In genomic region chr7:19051161-19051560, GRCm38 (mm10) we compare ENCODE assay signal across 28 mouse cellular contexts. TPM values are rescaled to one million over a fixed set of nuclear protein-coding genes. Genes with fewer than 3 reads are reported as not detected.
DNase-seq lines count a peak whose midpoint lies in the region; ATAC-seq and TF ChIP-seq lines count a peak whose summit lies in the region.
"Had no signal": no experiment of that assay in that cellular context is flagged by ENCODE, and none has a peak within 500 bp of the region (broad histone marks: within the 10 kb centered on the region; RNA-seq: fewer than 3 reads in every experiment).

No protein-coding gene starts in this region.

- no peak for TF ChIP-seq POLR2A in MEL (IDR thresholded peaks at IDR 0.05; ENCODE audit: control insufficient read depth in 1 of 2, insufficient read depth in 1 of 2, low read depth in 1 of 2, low read length in 2 of 2, poor library complexity in 1 of 2)

- peak; percentile 46 for DNase-seq in gastrocnemius, adult 2 months
- no peak for DNase-seq in gastrocnemius, postnatal 10 days
- no peak for DNase-seq in heart, embryonic 10.5 days (ENCODE audit: low spot score)
- DNase-seq in heart, postnatal 4 days: no peak
- DNase-seq in liver, embryonic 11.5 days (ENCODE audit: low spot score): no peak
- DNase-seq in liver (no peak), MEL (ENCODE audit: low read depth, low spot score) (no peak)
- DNase-seq: adrenal gland, postnatal 10 days; adrenal gland, postnatal 36 days; cerebellum, adult 18-20 months; cerebellum, adult 9-10 months; gastrocnemius, postnatal 25 days had no signal

- no peaks in the 10 kb centered on the region for H3K79me2 ChIP-seq in MEL (ENCODE audit: control insufficient read depth, insufficient read depth, low read length, poor library complexity)

- no peak overlapping the region for H3K4me3 ChIP-seq in gastrocnemius, adult 2 months
- H3K4me3 ChIP-seq in heart, embryonic 10.5 days: no peak overlapping the region
- H3K4me3 ChIP-seq in liver, embryonic 11.5 days (ENCODE audit: low read depth, low read length): no peak overlapping the region
- no peak overlapping the region for H3K4me3 ChIP-seq in MEL (ENCODE audit: control insufficient read depth in 1 of 2, insufficient read depth in 1 of 2, low read depth in 2 of 2, low read length in 2 of 2)
- H3K4me3 ChIP-seq: forebrain, embryonic 10.5 days; forebrain, embryonic 13.5 days; hindbrain, embryonic 10.5 days; hindbrain, embryonic 13.5 days had no signal

- H3K9me3 ChIP-seq in heart, embryonic 10.5 days: no peaks in the 10 kb centered on the region
- H3K9me3 ChIP-seq in liver, embryonic 11.5 days (ENCODE audit: control insufficient read depth, low read length): no peaks in the 10 kb centered on the region
- no peaks in the 10 kb centered on the region for H3K9me3 ChIP-seq in MEL (replicated peaks; ENCODE audit: insufficient read depth, low read length)
- H3K9me3 ChIP-seq: forebrain, embryonic 10.5 days; forebrain, embryonic 13.5 days; hindbrain, embryonic 10.5 days; hindbrain, embryonic 13.5 days had no signal

- H3K4me2 ChIP-seq in liver, embryonic 11.5 days: no peak overlapping the region
- H3K4me2 ChIP-seq: forebrain, embryonic 13.5 days; heart, embryonic 11.5 days; hindbrain, embryonic 13.5 days had no signal

- WGBS in heart, embryonic 10.5 days: 62% methylated on average over 4 of the region's 4 CpGs
- WGBS in liver, embryonic 11.5 days: 69% methylated on average over 4 of the region's 4 CpGs

- peaks cover 76% of the 10 kb centered on the region for H3K36me3 ChIP-seq in heart, embryonic 10.5 days
- peaks cover 49% of the 10 kb centered on the region for H3K36me3 ChIP-seq in liver, embryonic 11.5 days (ENCODE audit: control insufficient read depth, insufficient read depth, low read length)
- H3K36me3 ChIP-seq in MEL (ENCODE audit: control insufficient read depth in 1 of 2, insufficient read depth in 2 of 2, low read length in 2 of 2): no peaks in the 10 kb centered on the region; a peak in 1 of 4 replicates

- TF ChIP-seq EP300 in MEL (IDR thresholded peaks at IDR 0.05; ENCODE audit: low read depth in 1 of 2, low read length in 2 of 2): no peak

- H3K27me3 ChIP-seq in heart, embryonic 10.5 days (ENCODE audit: insufficient read depth, poor library complexity, severe bottlenecking): no peaks in the 10 kb centered on the region
- no peaks in the 10 kb centered on the region for H3K27me3 ChIP-seq in liver, embryonic 11.5 days (replicated peaks; ENCODE audit: control insufficient read depth, insufficient read depth, low read length)
- H3K27me3 ChIP-seq in MEL (ENCODE audit: control insufficient read depth in 1 of 2, insufficient read depth in 2 of 2, low read length in 2 of 2): no peaks in the 10 kb centered on the region
- H3K27me3 ChIP-seq: forebrain, embryonic 13.5 days; hindbrain, embryonic 13.5 days; Patski had no signal

- TF ChIP-seq RAD21 in MEL (IDR thresholded peaks at IDR 0.05; ENCODE audit: low read depth, low read length): no peak

- H3K9ac ChIP-seq in liver, embryonic 11.5 days (ENCODE audit: low read depth, low read length): no peak overlapping the region
- no peak overlapping the region for H3K9ac ChIP-seq in MEL (ENCODE audit: control insufficient read depth, low read depth, low read length, poor library complexity, severe bottlenecking)
- H3K9ac ChIP-seq: forebrain, embryonic 13.5 days; hindbrain, embryonic 13.5 days had no signal

- intact Hi-C loops in gastrocnemius, adult 2 months (cut with DNase I): no loop called here

- peaks cover 12% of the 10 kb centered on the region for H3K4me1 ChIP-seq in heart, embryonic 10.5 days
- H3K4me1 ChIP-seq in liver, embryonic 11.5 days (replicated peaks; ENCODE audit: control insufficient read depth, insufficient read depth, low read length): no peaks in the 10 kb centered on the region
- no peaks in the 10 kb centered on the region for H3K4me1 ChIP-seq in MEL (ENCODE audit: control insufficient read depth in 1 of 2, insufficient read depth in 2 of 2, low read length in 2 of 2)

- peak overlapping the region; percentile 46 for H3K27ac ChIP-seq in gastrocnemius, adult 2 months
- H3K27ac ChIP-seq in heart, embryonic 10.5 days: 0 out of 2 replicates have a peak overlapping the region, but pooled peaks have one; percentile 7
- peak overlapping the region; percentile 10; the same call in 1 of the 2 replicates for H3K27ac ChIP-seq in liver, embryonic 11.5 days (ENCODE audit: low read depth, low read length)
- H3K27ac ChIP-seq in MEL (ENCODE audit: control insufficient read depth, low read depth, low read length): no peak overlapping the region
- H3K27ac ChIP-seq: forebrain, embryonic 10.5 days; forebrain, embryonic 13.5 days; hindbrain, embryonic 10.5 days; hindbrain, embryonic 13.5 days had no signal

- ATAC-seq in liver, embryonic 11.5 days (replicated peaks; ENCODE audit: low FRiP score): no peak
- no peak for ATAC-seq in megakaryocyte progenitor cell, adult 5-6 weeks (replicated peaks; ENCODE audit: poor library complexity)
- ATAC-seq: forebrain, embryonic 13.5 days; forebrain, embryonic 16.5 days; hindbrain, embryonic 16.5 days; Patski had no signal

- TF ChIP-seq CTCF in gastrocnemius, adult 2 months (IDR thresholded peaks at IDR 0.05): no peak
- TF ChIP-seq CTCF in MEL (IDR thresholded peaks at IDR 0.05 in 2 of 3, conservative IDR thresholded peaks at IDR 0.05 in 1 of 3; ENCODE audit: control insufficient read depth in 1 of 3, insufficient read depth in 1 of 3, low read depth in 2 of 3, low read length in 3 of 3, poor library complexity in 1 of 3, severe bottlenecking in 1 of 3): no peak

TF ChIP-seq in MEL, 35 proteins besides CTCF, POLR2A, EP300 and RAD21 (continues in another document):
- TF ChIP-seq POLR2AphosphoS2 (IDR thresholded peaks at IDR 0.05; ENCODE audit: low read length): peak; percentile 18; the same call in 1 of the 2 replicates
- TF ChIP-seq BHLHE40 (IDR thresholded peaks at IDR 0.05; ENCODE audit: borderline replicate concordance, low read depth, low read length): no peak
- TF ChIP-seq RCOR1 (IDR thresholded peaks at IDR 0.05; ENCODE audit: low read depth, low read length): no peak

RNA-seq across cellular contexts. Expression of gene Rsph6a, which starts 3.3 kb away (rescaled TPM):
- total RNA-seq in gastrocnemius, adult 2 months (2021): not detected
- total RNA-seq in gastrocnemius, postnatal 10 days (2021): not detected
- polyA plus RNA-seq in heart, embryonic 10.5 days (2016; fragmentation: Nextera tagmentation; extraction: Ambion mirVana): not detected in 2 replicates
- total RNA-seq in heart, postnatal 4 days (2021): not detected
- not detected in 2 replicates for polyA plus RNA-seq in liver, embryonic 11.5 days (2014; fragmentation: Nextera tagmentation; extraction: Ambion mirVana)
- total RNA-seq in MEL (2012; rRNA removed): 0.16 and 0.23 TPM in 2 replicates
- under 1 TPM in 1 of 2 experiments, not detected in 1; 0.04 TPM for polyA plus RNA-seq in MEL (2012; ENCODE audit: insufficient read depth in 1 of 2, insufficient read length in 2 of 2, low read depth in 1 of 2, low replicate concordance in 2 of 2, missing spikeins in 1 of 2)
- total RNA-seq in megakaryocyte progenitor cell, adult 5-6 weeks (2015): not detected in 2 replicates
- total RNA-seq in megakaryocyte progenitor cell, adult 5-6 weeks (2017): 0.61 TPM in 1 of 2 replicates, not detected in the other
- total RNA-seq: adrenal gland, adult 18-20 months; adrenal gland, postnatal 10 days; adrenal gland, postnatal 36 days; gastrocnemius, adult 18-20 months; gastrocnemius, postnatal 25 days; heart, postnatal 25 days had no signal
- polyA plus RNA-seq: embryonic facial prominence, embryonic 11.5 days; embryonic facial prominence, embryonic 14.5 days; forebrain, embryonic 10.5 days; forebrain, embryonic 13.5 days; heart, embryonic 11.5 days; heart, embryonic 14.5 days; heart, postnatal 0 days; hindbrain, embryonic 10.5 days; hindbrain, embryonic 13.5 days; Patski had no signal

RNA-seq across cellular contexts. Expression of gene Dmwd, which starts 24.9 kb away (rescaled TPM):
- 10 to 100 TPM; 31.9 to 32.1 TPM for total RNA-seq in gastrocnemius, adult 2 months (2021)
- 10 to 100 TPM; 26.6 to 31.8 TPM for total RNA-seq in gastrocnemius, postnatal 10 days (2021)
- 14.8 and 18.0 TPM in 2 replicates for polyA plus RNA-seq in heart, embryonic 10.5 days (2016; fragmentation: Nextera tagmentation; extraction: Ambion mirVana)
- total RNA-seq in heart, postnatal 4 days (2021): 10 to 100 TPM; 60.3 to 62.9 TPM
- 10.2 and 12.8 TPM in 2 replicates for polyA plus RNA-seq in liver, embryonic 11.5 days (2014; fragmentation: Nextera tagmentation; extraction: Ambion mirVana)
- 18.3 and 19.4 TPM in 2 replicates for total RNA-seq in MEL (2012; rRNA removed)
- polyA plus RNA-seq in MEL (2012; ENCODE audit: insufficient read depth in 1 of 2, insufficient read length in 2 of 2, low read depth in 1 of 2, low replicate concordance in 2 of 2, missing spikeins in 1 of 2): 10 to 100 TPM; 51.5 to 70.3 TPM
- total RNA-seq in megakaryocyte progenitor cell, adult 5-6 weeks (2015): 4.4 and 5.5 TPM in 2 replicates
- 1.5 and 2.3 TPM in 2 replicates for total RNA-seq in megakaryocyte progenitor cell, adult 5-6 weeks (2017)

RNA-seq across cellular contexts. Expression of gene Sympk, which starts 27.0 kb away (rescaled TPM):
- 10 to 100 TPM; 70.9 to 81.5 TPM for total RNA-seq in gastrocnemius, adult 2 months (2021)
- 10 to 100 TPM; 39.9 to 45.0 TPM for total RNA-seq in gastrocnemius, postnatal 10 days (2021)
- 34.0 and 44.5 TPM in 2 replicates for polyA plus RNA-seq in heart, embryonic 10.5 days (2016; fragmentation: Nextera tagmentation; extraction: Ambion mirVana)
- 10 to 100 TPM; 57.3 to 62.5 TPM for total RNA-seq in heart, postnatal 4 days (2021)
- polyA plus RNA-seq in liver, embryonic 11.5 days (2014; fragmentation: Nextera tagmentation; extraction: Ambion mirVana): 26.3 and 28.4 TPM in 2 replicates
- 108 and 122 TPM in 2 replicates for total RNA-seq in MEL (2012; rRNA removed)
- 100 to 1,000 TPM in 1 of 2 experiments, not detected in 1; 226 TPM for polyA plus RNA-seq in MEL (2012; ENCODE audit: insufficient read depth in 1 of 2, insufficient read length in 2 of 2, low read depth in 1 of 2, low replicate concordance in 2 of 2, missing spikeins in 1 of 2)
- total RNA-seq in megakaryocyte progenitor cell, adult 5-6 weeks (2015): 58.1 and 74.7 TPM in 2 replicates
- 44.9 and 48.6 TPM in 2 replicates for total RNA-seq in megakaryocyte progenitor cell, adult 5-6 weeks (2017)

RNA-seq across cellular contexts. Expression of gene Foxa3, which starts 27.8 kb away (rescaled TPM):
- not detected for total RNA-seq in gastrocnemius, adult 2 months (2021)
- total RNA-seq in gastrocnemius, postnatal 10 days (2021): under 1 TPM in 1 of 2 experiments, not detected in 1; 0.16 TPM
- 0.36 and 8.6 TPM in 2 replicates for polyA plus RNA-seq in heart, embryonic 10.5 days (2016; fragmentation: Nextera tagmentation; extraction: Ambion mirVana)
- not detected for total RNA-seq in heart, postnatal 4 days (2021)
- polyA plus RNA-seq in liver, embryonic 11.5 days (2014; fragmentation: Nextera tagmentation; extraction: Ambion mirVana): 29.7 and 32.0 TPM in 2 replicates
- total RNA-seq in MEL (2012; rRNA removed): not detected in 2 replicates
- not detected for polyA plus RNA-seq in MEL (2012; ENCODE audit: insufficient read depth in 1 of 2, insufficient read length in 2 of 2, low read depth in 1 of 2, low replicate concordance in 2 of 2, missing spikeins in 1 of 2)
- not detected in 2 replicates for total RNA-seq in megakaryocyte progenitor cell, adult 5-6 weeks (2015)
- not detected in 2 replicates for total RNA-seq in megakaryocyte progenitor cell, adult 5-6 weeks (2017)
- total RNA-seq: adrenal gland, adult 18-20 months; adrenal gland, postnatal 36 days; gastrocnemius, postnatal 25 days; heart, postnatal 25 days had no signal
- polyA plus RNA-seq: embryonic facial prominence, embryonic 11.5 days; forebrain, embryonic 10.5 days; forebrain, embryonic 13.5 days; forebrain, embryonic 16.5 days; heart, embryonic 14.5 days; heart, postnatal 0 days; hindbrain, embryonic 10.5 days; hindbrain, embryonic 13.5 days; hindbrain, embryonic 16.5 days had no signal

RNA-seq across cellular contexts. Expression of gene Dmpk, which starts 32.5 kb away (rescaled TPM):
- total RNA-seq in gastrocnemius, adult 2 months (2021): 100 to 1,000 TPM; 265 to 336 TPM
- 100 to 1,000 TPM; 256 to 267 TPM for total RNA-seq in gastrocnemius, postnatal 10 days (2021)
- polyA plus RNA-seq in heart, embryonic 10.5 days (2016; fragmentation: Nextera tagmentation; extraction: Ambion mirVana): 16.9 and 17.7 TPM in 2 replicates
- total RNA-seq in heart, postnatal 4 days (2021): 100 to 1,000 TPM; 188 to 201 TPM
- polyA plus RNA-seq in liver, embryonic 11.5 days (2014; fragmentation: Nextera tagmentation; extraction: Ambion mirVana): 12.4 and 13.9 TPM in 2 replicates
- 4.1 and 5.4 TPM in 2 replicates for total RNA-seq in MEL (2012; rRNA removed)
- polyA plus RNA-seq in MEL (2012; ENCODE audit: insufficient read depth in 1 of 2, insufficient read length in 2 of 2, low read depth in 1 of 2, low replicate concordance in 2 of 2, missing spikeins in 1 of 2): 10 to 100 TPM in 1 of 2 experiments, not detected in 1; 29.3 TPM
- 0.78 and 1.9 TPM in 2 replicates for total RNA-seq in megakaryocyte progenitor cell, adult 5-6 weeks (2015)
- total RNA-seq in megakaryocyte progenitor cell, adult 5-6 weeks (2017): 0.84 TPM in 1 of 2 replicates, not detected in the other
